Mouse (Mus musculus) stomach, postnatal 0 days (tissue): ENCODE results near the gene Sema5a.

Experiments
- CTCF ChIP-seq: IDR thresholded peaks from 2 replicates; pipeline ENCODE4 v1.5.1; 2016; ENCODE audit warnings: antibody characterized with exemption, low read depth, mild to moderate bottlenecking, moderate library complexity
- EP300 ChIP-seq: optimal IDR thresholded peaks from 2 replicates; pipeline ENCODE3; 2016; ENCODE audit warnings: antibody characterized with exemption

- no peak for TF ChIP-seq CTCF
- TF ChIP-seq EP300: no peak
Observed at GRCm38 (mm10) chr15:32613718-32614117, 369.1 kb downstream of the Sema5a start.
